Mouse (Mus musculus): ENCODE measurements around the gene Psmd3. TPM values are rescaled to one million over a fixed set of nuclear protein-coding genes. Genes with fewer than 3 reads are reported as not detected.

Gene Psmd3
- polyA plus RNA-seq (2012; rRNA removed; ENCODE audit: low replicate concordance): 169 and 195 TPM in 2 replicates

DNA sequence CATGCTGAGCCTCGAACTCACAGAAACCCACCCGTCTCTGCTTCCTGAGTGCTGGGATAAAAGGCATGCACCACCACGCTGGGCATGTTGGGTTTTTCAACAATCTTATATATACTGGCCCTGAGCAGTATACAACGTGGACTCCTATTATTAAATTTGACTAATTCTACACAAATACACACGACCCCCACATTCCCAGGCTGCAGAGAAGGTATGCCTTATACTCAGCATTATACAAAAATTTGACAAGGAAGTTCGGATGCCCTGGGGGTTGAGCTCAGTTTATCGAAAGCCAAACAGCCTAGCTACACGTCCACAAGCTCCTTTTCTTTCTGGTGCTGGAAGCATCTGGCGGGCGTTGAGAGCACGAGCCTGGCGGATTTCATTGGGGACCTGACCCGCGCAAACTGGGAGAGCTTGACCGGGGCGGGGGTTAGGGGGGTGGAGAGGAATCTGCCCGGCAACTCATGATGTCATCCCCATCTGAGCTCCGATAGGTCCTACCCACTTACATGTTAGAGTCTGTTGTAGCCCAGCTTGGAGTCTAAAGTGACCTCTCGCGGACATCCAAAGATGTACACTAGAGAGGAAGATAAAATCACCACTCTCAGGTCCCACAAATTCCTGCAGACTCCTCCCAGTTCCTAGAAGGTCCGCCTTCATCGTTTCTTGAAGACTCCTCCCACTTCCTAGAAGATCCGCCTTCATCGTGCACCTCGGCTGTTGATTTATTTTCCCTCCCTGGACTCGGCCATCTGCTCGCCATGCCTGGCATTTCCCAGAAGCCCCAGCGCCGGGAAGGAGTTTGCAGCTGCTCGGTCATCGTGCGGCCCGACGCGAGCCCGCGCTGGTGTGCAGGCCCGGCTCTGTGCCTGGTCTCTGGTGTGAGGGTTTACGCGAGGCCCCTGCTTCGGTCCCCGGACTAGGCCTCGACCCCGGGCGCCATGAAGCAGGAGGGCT is at the start of gene Psmd3:
TSS of gene Psmd3 (plus strand) at position 769 of the 960 bp plus-strand sequence.

DNA sequence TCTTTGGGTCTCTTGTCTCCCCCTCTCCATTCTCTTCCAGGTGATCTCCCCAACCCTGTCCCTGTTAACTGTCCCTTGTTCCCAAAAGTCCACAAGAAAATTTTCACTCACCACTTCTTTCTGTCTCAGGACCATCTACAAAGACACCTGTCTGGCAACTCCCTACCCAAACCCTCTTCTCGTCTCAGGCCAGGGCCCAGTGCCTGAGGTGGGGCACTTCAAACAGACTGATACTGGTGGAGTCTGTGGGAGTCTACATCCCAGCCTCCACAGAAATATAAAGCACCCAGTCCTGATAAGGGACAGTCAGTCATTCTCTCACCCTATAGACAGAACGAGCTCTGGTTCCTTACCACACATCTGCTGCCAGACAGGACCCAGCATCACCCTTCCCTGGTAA is 35.9 kb upstream of the Psmd3 start, which contains the start of gene Gsdma2:
TSS of gene Gsdma2 (plus strand) at position 301 of the 400 bp plus-strand sequence.

DNA sequence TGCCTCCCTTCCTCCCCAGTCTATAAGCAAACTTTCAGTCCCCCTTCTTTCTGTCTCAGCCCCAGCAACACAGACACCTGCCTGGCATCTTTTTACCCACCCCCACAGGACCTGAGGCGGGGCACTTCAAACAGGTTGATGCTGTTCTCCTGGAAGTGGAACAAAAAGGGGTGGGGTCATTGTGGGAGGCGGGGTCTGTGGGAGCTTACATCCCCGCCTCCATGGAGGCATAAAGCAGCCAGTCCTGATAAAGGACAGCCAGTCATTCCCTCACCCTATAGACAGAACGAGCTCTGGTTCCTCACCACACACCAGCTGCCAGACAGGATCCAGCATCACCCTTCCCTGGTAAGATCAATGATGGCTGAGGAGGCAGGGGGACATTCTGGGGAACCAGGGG is 18.3 kb upstream of the Psmd3 start, which contains the start of gene Gsdma:
TSS of gene Gsdma (plus strand) at position 261 of the 400 bp plus-strand sequence.

DNA sequence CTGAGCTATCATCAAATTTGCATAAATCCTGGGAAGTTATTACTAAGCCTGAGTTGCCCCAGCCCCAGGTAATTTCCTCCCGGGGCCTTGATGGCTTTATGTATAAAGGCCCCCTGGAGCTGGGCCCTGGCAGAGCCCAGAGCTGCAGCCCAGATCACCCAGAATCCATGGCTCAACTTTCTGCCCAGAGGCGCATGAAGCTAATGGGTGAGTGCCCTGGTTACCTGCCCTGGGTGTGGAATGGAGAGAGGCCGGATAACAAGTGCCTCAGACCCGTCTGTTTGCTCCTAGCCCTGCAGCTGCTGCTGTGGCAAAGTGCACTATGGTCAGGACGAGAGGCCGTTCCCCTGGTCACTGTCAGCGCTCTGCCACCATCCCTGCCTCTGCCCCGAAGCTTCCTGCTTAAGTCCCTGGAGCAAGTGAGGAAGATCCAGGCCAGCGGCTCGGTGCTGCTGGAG is 18.9 kb downstream of the Psmd3 start, which contains the start of gene Csf3:
TSS of gene Csf3 (plus strand) at position 51 of the 458 bp plus-strand sequence.

DNA sequence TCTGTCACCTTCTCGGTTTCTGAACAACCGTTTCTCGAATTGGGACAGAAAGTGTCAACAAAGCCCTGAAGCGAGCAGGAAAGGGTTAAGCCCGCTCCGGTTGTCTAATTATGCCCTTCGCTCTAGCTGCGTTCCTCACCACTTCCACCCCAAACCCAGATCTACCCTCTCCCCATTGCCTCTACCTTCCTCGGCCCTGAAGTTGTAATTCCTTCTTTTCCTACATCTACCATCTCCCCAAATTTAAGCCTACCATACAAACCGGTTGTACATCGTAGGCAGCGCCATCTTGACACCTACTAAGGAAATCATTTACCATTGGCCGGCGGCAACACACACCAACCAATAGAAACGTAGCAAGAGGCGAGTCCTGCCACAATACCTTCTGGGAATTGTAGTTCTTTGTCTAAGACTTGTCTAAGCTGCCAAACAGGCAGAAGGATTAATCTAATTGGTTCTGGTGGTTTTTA is 46.8 kb downstream of the Psmd3 start, which contains the start of gene Med24:
TSS of gene Med24 (minus strand) at position 317 of the 470 bp plus-strand sequence.

GRCm38 (mm10) chr11:98740393-98741050 is 58.2 kb downstream of the Psmd3 start, which contains the start of gene Thra:
Thra (plus strand) TSS chr11:98740638.

Other genes with a start within 250 kb of the Psmd3 start
- 48.3 and 68.1 TPM in 2 replicates for gene Mien1, start 243.6 kb upstream of the Psmd3 start, polyA plus RNA-seq (2012; rRNA removed; ENCODE audit: low replicate concordance)
- 29.3 and 38.8 TPM in 2 replicates for gene Grb7, start 236.2 kb upstream of the Psmd3 start, polyA plus RNA-seq (2012; rRNA removed; ENCODE audit: low replicate concordance)
- gene Ikzf3, start 136.5 kb upstream of the Psmd3 start, polyA plus RNA-seq (2012; rRNA removed; ENCODE audit: low replicate concordance): 19.7 and 38.8 TPM in 2 replicates
- 0.43 and 0.88 TPM in 2 replicates for gene Zpbp2, start 131.5 kb upstream of the Psmd3 start, polyA plus RNA-seq (2012; rRNA removed; ENCODE audit: low replicate concordance)
- gene Ormdl3, start 95.2 kb upstream of the Psmd3 start, polyA plus RNA-seq (2012; rRNA removed; ENCODE audit: low replicate concordance): 218 and 235 TPM in 2 replicates
- gene Lrrc3c, start 84.3 kb upstream of the Psmd3 start, polyA plus RNA-seq (2012; rRNA removed; ENCODE audit: low replicate concordance): not detected in 2 replicates
- not detected in 2 replicates for gene Gm12355, start 56.9 kb upstream of the Psmd3 start, polyA plus RNA-seq (2012; rRNA removed; ENCODE audit: low replicate concordance)
- gene Gsdma3, start 56.2 kb upstream of the Psmd3 start, polyA plus RNA-seq (2012; rRNA removed; ENCODE audit: low replicate concordance): 0.52 TPM in 1 of 2 replicates, not detected in the other
- gene Gsdma2, start 35.8 kb upstream of the Psmd3 start, polyA plus RNA-seq (2012; rRNA removed; ENCODE audit: low replicate concordance): not detected in 2 replicates
- gene Gsdma, start 18.2 kb upstream of the Psmd3 start, polyA plus RNA-seq (2012; rRNA removed; ENCODE audit: low replicate concordance): 0.05 and 0.52 TPM in 2 replicates
- gene Csf3, start 18.7 kb downstream of the Psmd3 start, polyA plus RNA-seq (2012; rRNA removed; ENCODE audit: low replicate concordance): 1.1 and 1.7 TPM in 2 replicates
- gene Med24, start 46.9 kb downstream of the Psmd3 start, polyA plus RNA-seq (2012; rRNA removed; ENCODE audit: low replicate concordance): 75.8 and 98.2 TPM in 2 replicates
- gene Thra, start 58.1 kb downstream of the Psmd3 start, polyA plus RNA-seq (2012; rRNA removed; ENCODE audit: low replicate concordance): 88.4 and 134 TPM in 2 replicates
- 163 and 226 TPM in 2 replicates for gene Nr1d1, start 92.8 kb downstream of the Psmd3 start, polyA plus RNA-seq (2012; rRNA removed; ENCODE audit: low replicate concordance)
- gene Msl1, start 113.0 kb downstream of the Psmd3 start, polyA plus RNA-seq (2012; rRNA removed; ENCODE audit: low replicate concordance): 38.4 and 55.7 TPM in 2 replicates
- gene Casc3, start 122.4 kb downstream of the Psmd3 start, polyA plus RNA-seq (2012; rRNA removed; ENCODE audit: low replicate concordance): 37.2 and 39.8 TPM in 2 replicates
- gene Rapgefl1, start 154.2 kb downstream of the Psmd3 start, polyA plus RNA-seq (2012; rRNA removed; ENCODE audit: low replicate concordance): 11.6 and 16.3 TPM in 2 replicates
- 10.4 and 20.9 TPM in 2 replicates for gene Wipf2, start 181.1 kb downstream of the Psmd3 start, polyA plus RNA-seq (2012; rRNA removed; ENCODE audit: low replicate concordance)
- 0.30 and 0.56 TPM in 2 replicates for gene Cdc6, start 225.2 kb downstream of the Psmd3 start, polyA plus RNA-seq (2012; rRNA removed; ENCODE audit: low replicate concordance)
- 29.7 and 75.4 TPM in 2 replicates for gene Rara, start 245.3 kb downstream of the Psmd3 start, polyA plus RNA-seq (2012; rRNA removed; ENCODE audit: low replicate concordance)